Mouse (Mus musculus) testis, postnatal 10 days (tissue): ENCODE measurements around the gene Mlip.
"Not testable (repeated sequence)": the region's sequence is repeated elsewhere in the genome, so short reads cannot be mapped to it uniquely, and the experiment has no call there.

Experiments
- DNase-seq: peaks from one replicate; pipeline ENCODE4 v3.0.0; 2021; ENCODE audit warnings: low spot score

The Mlip gene

DNA sequence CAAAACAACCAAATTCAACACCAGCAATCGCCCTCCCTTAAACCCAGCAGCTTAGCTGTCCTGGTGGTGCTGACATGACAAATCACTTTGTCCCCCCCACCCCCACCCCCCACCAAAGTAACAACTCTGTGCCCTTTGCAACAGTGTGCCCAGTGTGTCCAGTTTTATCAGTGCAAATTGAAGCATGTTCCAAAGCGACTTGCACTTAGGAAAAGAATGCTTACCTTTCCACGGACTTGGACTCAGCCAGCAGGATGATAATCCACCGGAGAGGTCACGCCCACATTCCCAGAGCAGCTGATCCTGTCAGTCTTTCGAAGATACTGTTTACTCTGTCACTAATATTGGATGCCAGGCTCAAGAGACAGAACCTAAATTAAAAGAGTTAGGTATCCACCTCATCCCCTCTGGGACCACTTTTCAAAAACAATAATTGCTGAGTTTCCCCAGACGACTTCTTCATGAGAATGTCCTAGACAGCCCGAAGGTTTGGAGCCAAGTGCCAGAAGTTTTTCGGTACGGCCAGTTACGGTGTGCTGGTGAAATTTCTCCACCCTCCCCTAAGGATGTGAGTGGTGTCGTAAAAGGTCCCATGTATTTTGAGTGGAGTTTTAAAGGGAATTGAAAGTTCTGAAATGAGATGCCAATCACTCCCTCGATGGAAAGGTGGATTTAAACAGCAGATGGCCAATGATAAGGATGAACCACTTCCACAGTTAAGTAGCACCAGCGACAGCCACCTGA, at the start of gene Mlip:
Gene Mlip (minus strand): TSS at position 538 of the 744 bp plus-strand sequence.
- no peak for DNase-seq

DNA sequence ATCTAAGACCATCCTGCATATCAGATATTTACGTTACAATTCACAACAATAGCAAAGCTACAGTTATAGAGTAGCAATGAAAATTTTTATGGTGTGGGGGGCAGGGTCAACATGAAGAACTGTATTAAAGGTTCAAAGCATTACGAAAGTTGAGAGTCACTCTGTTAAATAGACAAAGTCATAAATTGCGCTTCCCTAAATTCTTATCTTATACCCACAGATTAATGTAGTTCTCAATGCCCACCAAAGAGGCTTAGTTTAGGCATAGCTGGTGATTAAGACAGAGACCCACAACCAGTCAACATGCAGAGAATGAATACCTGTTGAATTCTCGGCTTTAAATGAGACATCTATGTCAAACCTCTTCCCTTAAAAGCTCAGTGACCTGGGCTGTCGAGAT, 47.0 kb upstream of the Mlip start:
- DNase-seq: no peak

DNA sequence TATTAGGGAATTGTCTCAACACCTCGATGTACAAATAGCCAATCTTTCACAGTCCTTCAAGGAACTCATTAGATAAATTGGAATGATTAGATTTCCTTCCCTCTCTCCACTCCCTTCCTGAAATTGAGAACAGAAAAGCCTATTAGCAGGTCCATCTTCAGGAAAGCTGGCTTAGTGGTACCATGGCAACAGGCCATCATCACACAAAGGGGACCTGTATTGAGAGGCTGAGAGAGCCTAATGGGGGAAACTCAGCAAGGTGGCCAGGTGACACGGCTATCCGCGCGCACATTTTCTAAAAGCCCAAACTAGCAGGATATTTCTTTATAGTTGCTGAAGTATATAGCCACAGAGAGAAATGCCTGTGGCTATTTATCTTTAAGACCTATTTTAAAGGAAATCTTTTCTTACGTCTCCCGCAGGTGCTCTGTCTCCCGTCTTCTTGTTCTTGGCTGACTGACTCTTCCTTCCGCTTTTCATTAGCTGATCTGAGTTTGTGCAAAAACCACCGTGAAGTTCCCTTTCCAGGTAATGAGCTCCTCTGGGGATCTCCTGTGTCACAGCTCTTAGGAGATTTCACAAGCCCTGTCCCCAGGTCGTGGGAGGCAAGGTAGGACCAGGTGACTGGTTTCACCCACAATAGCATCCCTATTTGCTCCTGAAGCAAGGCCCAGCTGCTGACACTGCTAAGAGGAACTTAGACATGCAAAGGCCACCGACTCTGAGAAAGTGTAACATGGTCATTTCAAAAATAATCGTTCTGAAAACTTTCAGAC, 46.3 kb upstream of the Mlip start:
- DNase-seq: no peak

DNA sequence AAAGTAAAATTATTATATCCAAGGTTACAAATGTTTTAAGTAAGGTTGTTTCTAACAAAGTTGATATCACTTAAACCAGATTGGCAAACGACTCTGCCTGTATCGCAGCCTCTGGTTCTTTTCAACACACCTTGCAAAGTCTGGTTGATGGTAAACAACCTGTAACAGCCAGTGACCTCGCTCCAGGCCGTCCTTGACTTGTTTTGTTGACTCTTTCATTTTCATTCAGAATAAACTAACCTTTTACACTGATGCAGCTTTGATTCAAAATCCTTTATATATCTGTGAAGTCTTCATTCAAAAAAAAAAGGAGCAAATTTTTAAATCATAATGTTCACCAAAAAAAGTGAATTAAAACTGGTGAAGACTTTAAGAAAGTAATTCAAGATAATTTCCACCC, 44.3 kb upstream of the Mlip start:
- DNase-seq: no peak

DNA sequence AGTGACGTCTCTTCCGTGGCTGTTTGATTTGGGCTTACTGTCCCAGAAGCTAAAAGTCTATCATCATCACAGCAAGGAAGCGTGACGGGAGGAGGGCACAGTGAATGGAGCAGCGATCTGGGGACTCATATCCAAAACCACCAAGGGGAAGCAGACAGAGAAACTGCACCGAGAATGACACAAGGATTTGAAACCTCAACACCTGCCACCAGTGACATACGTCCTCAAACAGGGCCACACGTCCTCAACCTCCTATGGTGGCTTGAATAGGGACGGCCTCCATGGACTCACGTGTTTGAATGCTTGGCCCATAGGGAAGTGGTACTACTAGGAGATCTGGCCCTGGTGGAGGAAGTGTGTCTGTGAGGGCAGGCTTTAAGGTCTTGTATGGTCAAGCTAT, 38.5 kb upstream of the Mlip start:
- no peak for DNase-seq

DNA sequence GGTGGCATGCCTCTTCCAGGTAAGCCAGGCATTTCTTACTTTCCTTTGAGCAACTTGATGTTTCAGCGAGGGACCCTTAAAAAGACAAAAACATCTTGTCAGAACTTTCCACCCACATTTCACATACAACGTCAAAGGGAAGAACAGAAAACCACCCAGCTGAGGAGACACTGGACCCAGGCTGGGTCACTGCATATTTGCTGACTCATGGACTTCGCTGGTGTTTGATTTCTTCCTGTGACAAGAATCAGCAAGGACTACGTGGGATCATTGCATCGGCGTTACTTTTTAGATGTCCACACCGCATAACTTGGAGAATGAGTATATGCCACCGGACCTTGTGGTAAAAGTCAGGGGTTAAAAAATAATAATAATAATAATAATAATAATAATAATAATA, 36.2 kb upstream of the Mlip start:
- no peak for DNase-seq

DNA sequence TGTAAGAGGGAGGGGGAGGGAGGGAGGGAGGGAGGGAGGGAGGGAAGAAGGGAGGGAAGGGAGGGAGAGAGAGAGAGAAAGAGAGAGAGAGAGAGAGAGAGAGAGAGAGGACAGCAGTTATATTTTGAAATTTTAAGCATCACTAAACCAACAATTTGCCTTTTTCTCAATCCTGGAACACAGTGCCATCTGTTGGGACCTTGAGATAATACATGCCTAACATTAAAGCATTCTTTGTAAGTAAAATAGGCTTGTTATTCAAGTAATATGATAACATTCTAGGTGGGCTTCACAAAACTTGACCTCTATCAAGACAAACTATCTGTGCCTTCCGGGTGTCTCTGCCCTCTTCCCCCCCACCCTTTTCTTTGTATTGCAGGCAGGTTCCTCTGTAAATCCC, 34.0 kb upstream of the Mlip start:
- peak; percentile 8 for DNase-seq

DNA sequence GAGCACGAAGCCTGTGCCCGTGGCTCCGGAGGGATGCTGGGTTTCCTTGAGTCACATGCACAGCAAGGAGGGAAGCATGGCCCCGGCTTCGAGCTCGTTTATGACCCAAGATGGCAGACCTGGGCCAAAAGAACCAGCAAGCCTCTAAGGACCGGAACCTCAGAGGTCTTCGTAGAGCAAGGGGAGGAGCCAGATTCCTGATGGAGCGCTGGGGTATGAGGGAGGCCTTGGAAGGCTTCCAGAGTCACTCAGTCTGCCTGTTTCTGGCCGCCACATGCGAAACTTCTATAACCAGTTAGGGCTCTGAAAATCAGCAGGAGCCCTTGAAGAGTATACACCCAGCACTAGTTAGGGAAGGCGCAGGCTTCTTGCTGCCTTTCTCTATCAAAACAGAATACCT, 32.8 kb upstream of the Mlip start:
- DNase-seq: peak; percentile 40

DNA sequence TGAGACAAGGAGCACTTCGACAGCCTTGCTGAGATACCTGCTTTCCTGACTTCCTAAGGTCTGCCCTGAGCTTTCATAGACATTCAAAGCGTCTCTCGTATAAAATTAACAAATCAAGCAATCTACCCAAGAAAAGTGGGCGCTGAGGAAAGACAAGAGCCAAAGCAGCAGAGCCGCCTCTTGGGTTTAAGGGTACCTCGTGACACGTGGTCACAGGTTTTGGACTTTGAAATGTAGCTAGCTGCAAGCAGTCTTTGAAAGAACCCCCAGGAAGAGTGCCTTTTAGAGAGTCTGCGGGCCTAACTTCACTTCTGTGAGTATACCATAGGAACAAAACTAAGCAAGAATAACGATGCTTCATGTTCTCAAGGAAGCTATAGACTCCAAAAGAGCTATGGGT, 31.9 kb upstream of the Mlip start:
- peak; percentile 16 for DNase-seq

DNA sequence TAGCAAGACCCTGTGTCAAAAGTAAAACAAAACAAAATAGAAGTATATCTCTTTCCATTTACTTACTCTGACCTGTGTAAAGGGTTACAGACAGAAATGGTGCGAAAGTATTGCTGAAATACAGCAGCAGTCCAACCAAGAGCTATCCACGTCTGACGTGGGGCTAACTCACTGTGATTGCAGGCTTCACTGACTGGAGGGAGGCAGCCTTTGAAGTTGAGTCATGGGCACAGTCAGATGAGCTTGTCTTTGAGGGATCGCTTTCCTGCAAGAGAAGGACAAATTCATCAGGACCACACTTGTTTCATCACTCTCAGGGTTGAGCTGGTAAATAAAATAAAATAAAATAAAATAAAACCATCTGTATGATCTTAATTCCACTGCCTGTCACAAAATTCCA, 31.2 kb upstream of the Mlip start:
- DNase-seq: no peak

DNA sequence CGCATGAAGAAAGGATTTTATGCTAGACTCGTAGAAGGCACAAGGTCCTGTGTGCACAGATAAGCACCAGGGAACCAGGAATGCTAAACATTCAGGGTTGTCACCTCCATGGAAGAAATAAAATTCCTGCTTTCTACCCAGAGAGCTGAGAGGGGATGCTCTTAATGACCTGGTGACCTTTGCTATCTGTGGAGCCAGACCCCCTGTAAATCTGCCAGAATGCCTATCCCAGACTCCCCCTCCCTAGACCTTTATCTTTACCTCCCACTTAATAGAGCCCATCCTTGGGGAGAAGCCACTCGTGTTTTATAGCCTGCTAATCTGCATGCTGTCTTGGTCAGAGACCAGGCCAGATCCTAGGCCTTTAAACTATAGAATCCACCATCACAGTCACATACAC, 29.7 kb upstream of the Mlip start:
- no peak for DNase-seq

DNA sequence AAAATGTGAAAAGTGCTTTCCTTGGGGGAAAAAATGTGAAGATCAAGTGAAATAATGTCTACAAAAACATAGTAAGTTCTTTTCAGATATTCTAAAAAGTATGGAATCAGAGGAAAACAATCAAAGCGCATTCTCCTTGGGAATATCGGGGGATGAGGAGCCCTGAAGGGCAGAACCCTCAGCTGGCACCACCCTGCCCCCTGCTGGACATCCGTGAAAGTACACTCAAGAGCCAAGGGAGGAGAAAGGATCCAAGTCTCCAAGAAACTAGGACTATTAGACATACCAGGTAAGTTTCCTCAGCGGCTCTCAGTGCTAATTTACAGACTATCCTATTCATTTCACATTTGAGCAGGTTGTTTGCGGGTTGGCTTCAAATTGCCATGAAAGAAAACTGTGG, 28.8 kb upstream of the Mlip start:
- DNase-seq: peak; percentile 90

DNA sequence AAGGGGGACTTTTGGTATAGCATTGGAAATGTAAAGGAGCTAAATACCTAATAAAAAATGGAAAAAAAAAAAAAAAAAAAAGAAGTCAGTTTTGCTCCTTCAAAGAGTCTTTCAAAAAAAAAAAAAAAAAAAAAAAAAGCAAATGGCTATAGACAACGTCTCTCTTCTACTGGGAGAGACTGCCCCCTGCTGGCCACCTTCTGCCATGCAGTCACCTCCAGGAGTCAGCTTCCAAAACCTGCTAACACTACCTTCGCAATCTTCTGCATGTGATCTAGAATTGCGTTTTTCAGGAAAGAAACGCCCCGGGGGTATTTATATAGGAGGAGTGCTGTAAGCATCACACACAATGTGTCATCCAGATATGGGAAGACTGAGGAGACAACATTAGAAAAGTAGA, 26.9 kb upstream of the Mlip start:
- DNase-seq: peak; percentile 88

DNA sequence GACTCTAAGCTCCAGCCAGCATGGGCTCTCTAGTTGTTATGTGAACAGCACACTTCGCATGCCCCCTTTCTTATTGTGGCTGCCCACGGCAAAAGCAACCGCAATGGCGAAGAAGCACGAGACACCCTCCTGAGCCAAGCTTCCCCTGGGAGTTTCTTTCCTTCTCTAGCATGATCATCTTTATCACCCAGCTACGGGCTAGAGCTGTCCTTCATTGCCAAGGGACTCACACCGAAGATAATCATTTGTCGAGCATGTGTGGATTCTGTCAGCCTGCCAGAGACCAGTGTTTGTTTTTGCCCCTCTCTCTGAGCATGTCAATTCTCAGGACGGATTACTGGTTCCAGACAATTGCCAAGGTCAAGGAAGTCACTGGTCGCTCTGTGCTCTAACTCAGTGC, 24.9 kb upstream of the Mlip start:
- DNase-seq: peak; percentile 30

DNA sequence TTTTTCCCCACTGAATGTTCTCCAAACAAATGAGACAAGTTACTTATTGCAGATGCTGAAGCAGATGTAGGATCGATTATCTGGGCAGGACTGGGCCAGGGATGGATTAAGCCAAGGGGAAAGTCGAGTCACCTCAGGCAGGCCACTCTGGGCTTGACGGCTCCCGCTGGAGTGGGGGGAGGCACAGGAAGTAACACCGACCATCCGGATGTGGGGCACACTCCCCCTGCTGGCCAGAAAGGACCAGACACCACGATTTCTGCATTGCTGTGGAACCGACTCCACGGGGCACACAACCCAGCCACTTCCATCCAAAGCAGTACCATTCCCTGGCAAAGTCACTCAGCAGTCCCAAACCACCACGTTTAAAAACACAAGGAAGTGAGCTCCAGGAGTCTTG, 24.3 kb upstream of the Mlip start:
- peak; percentile 69 for DNase-seq

DNA sequence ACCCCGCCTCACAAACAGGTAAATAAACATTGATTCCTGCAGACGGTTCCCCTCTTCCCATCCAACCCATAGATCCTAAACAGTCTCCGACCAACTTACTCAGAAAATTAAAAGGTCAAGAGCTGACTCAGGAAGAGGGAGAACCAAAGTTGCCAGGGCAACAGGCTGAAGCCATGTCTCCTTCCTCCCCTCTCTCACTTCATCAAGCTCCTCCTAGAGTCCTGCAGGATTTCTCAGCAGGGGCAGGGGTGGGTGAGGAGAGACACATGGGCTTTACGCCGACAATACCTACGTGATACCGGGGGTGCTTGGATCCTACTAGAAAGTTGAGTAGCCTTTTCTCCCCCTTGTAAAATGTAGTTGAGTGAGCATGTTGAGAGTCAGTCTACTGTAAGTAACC, 23.8 kb upstream of the Mlip start:
- DNase-seq: peak; percentile 13

DNA sequence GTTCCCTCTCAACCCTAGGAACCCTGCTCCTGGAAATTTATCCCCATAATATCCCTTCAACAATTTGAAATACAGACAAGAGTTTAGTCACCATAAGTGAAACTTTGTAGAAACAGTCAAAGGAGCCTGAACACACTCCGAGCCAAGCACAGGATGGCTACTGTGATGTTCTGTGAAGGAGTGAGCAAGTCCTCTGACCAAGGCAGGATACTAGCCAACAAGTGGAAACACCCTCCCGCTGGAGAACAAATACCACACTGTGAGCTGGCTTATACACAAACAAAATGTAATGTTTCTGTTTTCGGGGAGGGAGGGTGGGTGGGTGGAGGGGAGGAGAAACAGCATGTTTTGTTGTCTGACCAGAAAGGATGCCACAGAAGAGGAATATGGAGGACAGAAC, 17.9 kb upstream of the Mlip start:
- DNase-seq: no peak

DNA sequence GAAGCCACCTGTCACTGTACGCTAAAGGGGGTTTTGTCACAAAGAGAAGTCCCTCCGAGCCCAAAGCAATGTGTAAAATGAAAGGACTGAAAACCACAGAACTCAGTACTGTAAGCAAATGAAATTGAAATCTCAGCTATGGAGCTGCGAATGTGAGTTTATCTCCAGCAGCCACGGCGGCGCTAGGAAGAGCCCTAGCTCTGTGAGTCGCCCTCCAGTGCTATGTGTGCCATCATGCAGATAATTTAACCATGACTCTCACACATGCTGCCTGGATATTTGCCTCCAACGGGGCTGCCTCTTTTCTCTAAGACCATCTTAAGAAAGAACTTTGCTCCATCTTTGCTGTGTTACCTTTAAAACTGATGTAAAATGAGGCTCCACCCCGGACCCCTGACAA, 16.5 kb upstream of the Mlip start:
- DNase-seq: peak; percentile 15

DNA sequence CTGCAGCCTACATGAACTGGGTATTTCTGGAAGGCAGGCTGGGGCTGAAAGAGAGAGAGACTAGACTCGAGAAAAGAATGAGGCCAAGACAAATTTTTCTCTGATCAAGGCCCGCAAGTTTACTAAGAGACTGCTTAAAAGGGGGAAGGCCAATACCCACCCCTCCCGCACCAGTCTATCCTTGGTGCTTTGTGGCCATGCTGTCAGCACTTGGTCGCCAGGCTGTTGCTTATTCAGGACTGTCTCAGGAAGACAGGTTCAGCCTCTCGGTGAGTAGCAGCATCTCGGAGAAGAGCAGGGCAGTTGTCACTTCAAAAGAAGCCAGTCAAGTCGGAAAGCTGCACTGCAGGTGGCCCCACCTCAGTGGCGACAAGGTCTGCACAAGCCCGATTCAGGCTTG, 11.9 kb upstream of the Mlip start:
- not testable (repeated sequence) for DNase-seq

DNA sequence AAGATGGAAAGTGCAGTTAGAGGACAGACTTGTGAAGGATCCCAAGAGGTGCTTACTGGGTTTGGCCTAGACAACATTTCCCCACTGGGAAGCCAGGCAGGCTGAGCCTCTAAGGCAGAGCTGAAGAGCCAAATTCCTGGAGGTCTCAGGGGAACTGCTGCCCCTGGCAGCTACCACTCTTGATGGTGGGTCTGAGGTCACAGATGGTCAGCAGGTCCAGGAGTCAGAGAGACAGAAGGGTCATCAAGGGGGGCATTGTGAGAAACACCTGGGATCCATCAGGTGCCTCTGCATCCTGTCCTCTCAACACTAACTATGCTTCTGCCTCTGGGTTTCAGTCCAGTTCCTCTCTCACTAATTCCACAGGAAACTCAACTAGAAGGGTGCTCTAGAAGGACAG, 10.1 kb upstream of the Mlip start:
- no peak for DNase-seq

DNA sequence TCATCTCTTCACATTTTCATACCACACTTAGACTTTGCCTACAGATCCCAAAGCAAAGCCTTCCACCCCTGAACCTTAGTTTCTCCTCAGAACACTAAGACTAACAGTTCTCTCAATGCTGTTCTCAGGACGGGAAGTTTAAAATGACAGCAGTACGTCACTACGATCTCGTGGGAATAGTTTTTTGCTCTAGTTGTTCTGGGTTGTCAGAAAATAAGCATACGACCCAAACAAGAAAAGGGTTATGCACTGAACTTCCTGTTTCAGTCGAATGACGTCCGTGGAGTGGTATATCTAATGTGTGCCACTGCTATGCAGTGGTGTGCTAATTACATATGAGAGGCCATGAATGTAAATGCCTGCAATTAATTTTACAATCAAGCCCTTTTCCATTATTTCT, 7.9 kb upstream of the Mlip start:
- DNase-seq: no peak

DNA sequence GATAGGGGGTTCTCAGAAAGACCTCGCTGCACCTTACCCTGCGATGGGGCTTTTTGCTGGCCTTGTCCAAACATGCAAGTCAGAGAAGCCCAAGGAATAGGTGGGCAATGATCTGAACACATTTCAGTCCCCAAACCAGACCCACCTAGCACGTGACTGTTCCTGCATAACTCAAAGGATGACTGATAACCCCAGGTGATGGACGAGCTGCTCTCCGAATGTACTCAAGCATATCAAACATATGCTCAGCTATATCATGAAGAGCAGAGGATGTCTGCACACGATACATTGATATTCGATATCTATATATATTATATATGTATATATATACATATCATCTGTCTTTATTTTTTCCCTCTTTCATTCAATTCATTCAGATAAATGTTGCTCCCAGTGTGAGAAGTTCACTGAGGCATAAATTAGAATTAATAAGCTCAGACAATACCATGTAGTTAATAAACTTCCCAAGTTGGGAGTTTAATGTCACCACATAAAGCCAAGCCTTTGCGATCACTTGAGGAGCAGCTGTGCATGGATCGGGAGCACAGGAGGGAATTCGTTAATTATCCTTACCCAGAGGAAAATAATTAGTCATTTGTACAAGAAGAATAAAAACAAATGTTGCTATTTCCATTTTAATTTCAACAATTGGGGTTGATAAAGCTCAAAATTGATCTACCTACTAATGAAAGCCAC, 6.7 kb upstream of the Mlip start:
- DNase-seq: no peak

DNA sequence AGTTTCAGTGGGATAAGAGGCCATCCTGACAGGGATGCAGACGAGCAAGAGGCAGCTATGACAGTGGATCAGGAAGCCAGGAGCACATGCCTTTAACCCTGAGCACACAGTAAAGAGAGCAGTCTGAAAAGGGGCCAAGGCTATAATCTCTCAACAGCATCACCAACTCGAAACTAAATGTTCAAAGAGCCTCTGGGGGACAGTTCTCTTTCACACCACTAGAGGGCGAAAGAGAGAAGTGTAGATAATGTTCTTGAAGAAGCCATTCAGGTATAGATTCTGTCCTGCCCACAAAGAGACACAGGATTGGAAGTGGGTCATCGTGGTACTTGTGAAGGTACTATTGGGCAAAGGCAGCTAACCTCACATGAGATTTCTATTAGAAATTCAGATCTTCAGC, 1.2 kb upstream of the Mlip start:
- no peak for DNase-seq
